Mouse (Mus musculus) embryonic facial prominence, embryonic 11.5 days (tissue): ENCODE measurements around the gene Olfr1145. TPM values are rescaled to one million over a fixed set of nuclear protein-coding genes. Genes with fewer than 3 reads are reported as not detected.

Experiments used
- polyA plus RNA-seq: library from polyadenylated mRNA; unstranded; fragments of >200 nt; fragmentation: Nextera tagmentation; extraction: Ambion mirVana; gene quantifications from 2 replicates; pipeline ENCODE4 v1.2.1, GENCODE M21; 2014

Olfr1145 gene
- polyA plus RNA-seq, 1 experiment from 2014 or later: not detected

Other genes starting within 250 kb of the Olfr1145 start
- gene Olfr1129, start 235.9 kb upstream of the Olfr1145 start, polyA plus RNA-seq: not detected in 2 replicates
- gene Olfr1130, start 203.6 kb upstream of the Olfr1145 start, polyA plus RNA-seq: not detected in 2 replicates
- not detected in 2 replicates for gene Olfr1131, start 182.7 kb upstream of the Olfr1145 start, polyA plus RNA-seq
- not detected in 2 replicates for gene Olfr1132, start 172.3 kb upstream of the Olfr1145 start, polyA plus RNA-seq
- gene Olfr1133, start 162.4 kb upstream of the Olfr1145 start, polyA plus RNA-seq: not detected in 2 replicates
- not detected in 2 replicates for gene Olfr1134, start 151.4 kb upstream of the Olfr1145 start, polyA plus RNA-seq
- gene Olfr1135, start 136.2 kb upstream of the Olfr1145 start, polyA plus RNA-seq: not detected in 2 replicates
- gene Olfr1136, start 115.9 kb upstream of the Olfr1145 start, polyA plus RNA-seq: not detected in 2 replicates
- not detected in 2 replicates for gene Olfr1137, start 96.6 kb upstream of the Olfr1145 start, polyA plus RNA-seq
- not detected in 2 replicates for gene Olfr1138, start 69.8 kb upstream of the Olfr1145 start, polyA plus RNA-seq
- not detected in 2 replicates for gene Olfr1140, start 66.1 kb upstream of the Olfr1145 start, polyA plus RNA-seq
- not detected in 2 replicates for gene Olfr1141, start 55.8 kb upstream of the Olfr1145 start, polyA plus RNA-seq
- not detected in 2 replicates for gene Olfr152, start 30.3 kb upstream of the Olfr1145 start, polyA plus RNA-seq
- 0.17 TPM in 1 of 2 replicates, not detected in the other for gene Olfr1143, start 9.2 kb upstream of the Olfr1145 start, polyA plus RNA-seq
- not detected in 2 replicates for gene Olfr1148, start 20.7 kb downstream of the Olfr1145 start, polyA plus RNA-seq
- not detected in 2 replicates for gene Olfr1150-ps1, start 34.2 kb downstream of the Olfr1145 start, polyA plus RNA-seq
- gene Olfr1151, start 46.0 kb downstream of the Olfr1145 start, polyA plus RNA-seq: not detected in 2 replicates
- not detected in 2 replicates for gene Olfr1152, start 56.7 kb downstream of the Olfr1145 start, polyA plus RNA-seq
- gene Olfr1153, start 85.1 kb downstream of the Olfr1145 start, polyA plus RNA-seq: not detected in 2 replicates
- not detected in 2 replicates for gene Olfr1154, start 95.3 kb downstream of the Olfr1145 start, polyA plus RNA-seq
- not detected in 2 replicates for gene Olfr1155, start 135.3 kb downstream of the Olfr1145 start, polyA plus RNA-seq
- not detected in 2 replicates for gene Olfr1156, start 143.3 kb downstream of the Olfr1145 start, polyA plus RNA-seq
- gene Olfr1157, start 158.5 kb downstream of the Olfr1145 start, polyA plus RNA-seq: not detected in 2 replicates
- gene Olfr74, start 164.8 kb downstream of the Olfr1145 start, polyA plus RNA-seq: not detected in 2 replicates
- not detected in 2 replicates for gene Olfr1158, start 180.3 kb downstream of the Olfr1145 start, polyA plus RNA-seq
- gene Olfr1160, start 198.4 kb downstream of the Olfr1145 start, polyA plus RNA-seq: not detected in 2 replicates
- not detected in 2 replicates for gene Olfr1161, start 213.0 kb downstream of the Olfr1145 start, polyA plus RNA-seq
- not detected in 2 replicates for gene Olfr73, start 227.9 kb downstream of the Olfr1145 start, polyA plus RNA-seq
- not detected in 2 replicates for gene Olfr1162, start 241.3 kb downstream of the Olfr1145 start, polyA plus RNA-seq